Mouse (Mus musculus) ES-Bruce4 (cell line): ENCODE measurements around the gene Ly6g6f.

Source experiments
- CTCF ChIP-seq: IDR thresholded peaks from one replicate; pipeline ENCODE4 v1.8.1; 2011; ENCODE audit warnings: low read depth, low read length
- EP300 ChIP-seq: IDR thresholded peaks from 2 replicates; pipeline ENCODE4 v1.6.1; 2011; ENCODE audit warnings: low read depth, low read length; ENCODE audit not compliant: insufficient read depth

- TF ChIP-seq CTCF = no peak
- no peak for TF ChIP-seq EP300
Measured at GRCm38 (mm10) chr17:35132174-35132560, 46.8 kb upstream of the Ly6g6f start.
